Mouse (Mus musculus): ENCODE data around the gene Oxct2a.

GRCm38 (mm10) chr4:123295516-123296147, 27.8 kb downstream of the Oxct2a start:
- TF ChIP-seq RAD21 (IDR thresholded peaks at IDR 0.05; ENCODE audit: low read depth, low read length), result no peak
- no peak for TF ChIP-seq SMC3 (IDR thresholded peaks at IDR 0.05; ENCODE audit: low read depth, low read length)
- TF ChIP-seq ZNF384 (IDR thresholded peaks at IDR 0.05; ENCODE audit: low read depth, low read length), result no peak
- TF ChIP-seq MAFK (IDR thresholded peaks at IDR 0.05; ENCODE audit: borderline replicate concordance, low read depth, low read length), result no peak
- TF ChIP-seq POLR2A (IDR thresholded peaks at IDR 0.05; ENCODE audit: control insufficient read depth in 1 of 2, insufficient read depth in 1 of 2, low read depth in 1 of 2, low read length in 2 of 2, poor library complexity in 1 of 2), result no peak
- no peak for TF ChIP-seq E2F4 (IDR thresholded peaks at IDR 0.05; ENCODE audit: borderline replicate concordance, low read depth, low read length)
- no peak for TF ChIP-seq CTCF (IDR thresholded peaks at IDR 0.05 in 2 of 3, conservative IDR thresholded peaks at IDR 0.05 in 1 of 3; ENCODE audit: control insufficient read depth in 1 of 3, insufficient read depth in 1 of 3, low read depth in 2 of 3, low read length in 3 of 3, poor library complexity in 1 of 3, severe bottlenecking in 1 of 3)
- no peak for TF ChIP-seq KAT2A (conservative IDR thresholded peaks at IDR 0.05; ENCODE audit: low read depth, low read length)
- no peak for TF ChIP-seq NELFE (IDR thresholded peaks at IDR 0.05; ENCODE audit: low read depth, low read length)
- TF ChIP-seq TCF12 (IDR thresholded peaks at IDR 0.05; ENCODE audit: low read depth, low read length), result no peak
